Mouse (Mus musculus) heart, embryonic 13.5 days (tissue): ENCODE data around the gene Ptpre. TPM values are rescaled to one million over a fixed set of nuclear protein-coding genes. Genes with fewer than 3 reads are reported as not detected.
"Not testable (repeated sequence)": the region's sequence is repeated elsewhere in the genome, so short reads cannot be mapped to it uniquely, and the experiment has no call there.

ENCODE experiments used
- ATAC-seq: fragments of 200-750 bp; cut with Nextera tagmentation; 2 replicates; pipeline ENCODE4 v1.8.0; 2017; ENCODE audit warnings: moderate TSS enrichment; ENCODE audit not compliant: insufficient number of reproducible peaks, low FRiP score, low TSS enrichment; ENCODE audit errors: extremely low read depth
- H3K27ac ChIP-seq: fragments of 300-500 bp; sonication (generic); replicated peaks from 2 replicates; pipeline ENCODE4 v1.5.1; 2015; ENCODE audit warnings: moderate library complexity, mild to moderate bottlenecking, inconsistent platforms
- H3K27me3 ChIP-seq: fragments of 300-500 bp; sonication (generic); replicated peaks from 2 replicates; pipeline ENCODE4 v1.6.1; 2015; ENCODE audit warnings: mild to moderate bottlenecking, inconsistent platforms
- H3K36me3 ChIP-seq: fragments of 300-500 bp; sonication (generic); 2 replicates; pipeline ENCODE4 v1.6.1; 2015; ENCODE audit warnings: mild to moderate bottlenecking, inconsistent platforms
- H3K4me1 ChIP-seq: fragments of 300-500 bp; sonication (generic); 2 replicates; pipeline ENCODE4 v1.6.1; 2015; ENCODE audit warnings: inconsistent platforms
- H3K4me2 ChIP-seq: fragments of 300-500 bp; sonication (generic); 2 replicates; pipeline ENCODE4 v1.6.1; 2015; ENCODE audit warnings: inconsistent platforms, mild to moderate bottlenecking, moderate library complexity
- H3K4me3 ChIP-seq: fragments of 300-500 bp; sonication (generic); 2 replicates; pipeline ENCODE4 v1.5.1; 2015; ENCODE audit warnings: moderate library complexity, mild to moderate bottlenecking, inconsistent platforms
- H3K9ac ChIP-seq: fragments of 300-500 bp; sonication (generic); 2 replicates; pipeline ENCODE4 v1.6.1; 2015; ENCODE audit warnings: inconsistent platforms, mild to moderate bottlenecking, moderate library complexity
- H3K9me3 ChIP-seq: fragments of 300-500 bp; sonication (generic); 2 replicates; pipeline ENCODE4 v1.6.1; 2016; ENCODE audit warnings: inconsistent platforms
- WGBS: fragments of 180-500 bp; shearing (Covaris S2); methylation state at CpG from one replicate; pipeline ENCODE4 v1.1.7; 2015; ENCODE audit warnings: mixed read lengths; 5-methylcytosine and 5-hydroxymethylcytosine counted together
- polyA plus RNA-seq: library from polyadenylated mRNA; unstranded; fragments of >200 nt; fragmentation: Nextera tagmentation; extraction: Ambion mirVana; gene quantifications from 2 replicates; pipeline ENCODE4 v1.2.1, GENCODE M21; 2015

Ptpre gene
- polyA plus RNA-seq, 1 experiment from 2014 or later = 3.1 TPM

- peaks cover 100% of the 10 kb centered on the region for H3K36me3 ChIP-seq
- not testable (repeated sequence) for H3K9ac ChIP-seq, H3K27me3 ChIP-seq, H3K9me3 ChIP-seq, ATAC-seq, H3K4me3 ChIP-seq, H3K4me2 ChIP-seq
- WGBS = 54% methylated on average over 6 of the region's 6 CpGs
- H3K27ac ChIP-seq = 0 out of 2 replicates have a peak overlapping the region, but pooled peaks have one; percentile 9
- H3K4me1 ChIP-seq = peaks cover 25% of the 10 kb centered on the region
Measured at GRCm38 (mm10) chr7:135699351-135699750, 162.1 kb downstream of the Ptpre start.

- no peak for ATAC-seq
- Histone ChIP-seq H3K36me3 (peaks cover 99% of the 10 kb centered on the region), H3K4me3 (no peak overlapping the region), H3K27me3 (no peaks in the 10 kb centered on the region), H3K9ac (no peak overlapping the region), H3K4me2 (no peak overlapping the region), H3K9me3 (no peaks in the 10 kb centered on the region), H3K27ac (no peak overlapping the region), H3K4me1 (peaks cover 6% of the 10 kb centered on the region; the same call in 1 of the 2 replicates)
- WGBS = 90% methylated on average over 9 of the region's 9 CpGs
Measured at GRCm38 (mm10) chr7:135703600-135704148, 166.4 kb downstream of the Ptpre start.

DNA sequence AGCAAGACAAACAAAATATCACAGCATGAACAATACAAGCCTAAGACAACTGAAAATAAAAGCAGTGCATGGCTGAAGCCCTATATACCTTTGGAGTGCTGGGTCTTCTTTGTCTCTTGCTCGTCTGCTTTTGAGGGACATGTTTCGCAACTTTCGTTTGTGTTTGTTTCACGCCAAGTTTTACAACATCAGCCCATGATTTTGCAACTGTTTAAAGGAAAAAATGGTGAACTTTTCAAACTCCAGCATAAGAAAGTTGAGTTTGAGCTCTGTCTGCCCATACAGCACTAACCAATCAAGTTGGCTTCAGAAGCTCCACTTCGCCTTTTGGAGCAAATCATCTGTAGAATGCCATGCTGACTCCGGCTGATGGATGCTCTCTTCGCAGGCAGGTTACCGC, 167.0 kb downstream of the Ptpre start:
- Histone ChIP-seq H3K4me1 (peaks cover 6% of the 10 kb centered on the region; the same call in 1 of the 2 replicates), H3K27ac (no peak overlapping the region), H3K9me3 (no peaks in the 10 kb centered on the region), H3K36me3 (peaks cover 99% of the 10 kb centered on the region), H3K4me2 (no peak overlapping the region), H3K4me3 (no peak overlapping the region), H3K27me3 (no peaks in the 10 kb centered on the region), H3K9ac (no peak overlapping the region)
- ATAC-seq = no peak
- WGBS = 96% methylated on average over 8 of the region's 8 CpGs

DNA sequence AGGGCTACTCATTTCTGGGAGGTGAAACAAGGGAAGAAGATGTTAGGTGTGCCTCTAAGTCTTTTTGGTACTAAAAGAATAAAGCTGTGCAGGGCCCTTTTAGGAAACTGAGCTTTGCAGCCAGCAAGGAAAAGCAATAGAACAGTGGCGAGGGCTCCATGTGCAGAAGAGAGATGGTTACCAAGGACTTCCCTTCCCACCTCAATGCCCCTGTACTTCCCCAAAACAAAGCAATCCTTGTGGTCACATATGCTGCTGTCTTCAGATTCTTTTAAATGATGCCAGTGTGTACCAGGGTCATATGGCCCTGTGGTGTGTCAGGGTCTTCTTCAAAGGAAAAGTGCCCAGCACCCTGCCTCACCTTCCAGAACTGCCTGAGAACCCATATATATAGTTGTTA, 167.8 kb downstream of the Ptpre start:
- no peak overlapping the region for H3K9ac ChIP-seq
- ATAC-seq = no peak
- H3K36me3 ChIP-seq = peaks cover 98% of the 10 kb centered on the region
- no peak overlapping the region for H3K4me3 ChIP-seq
- no peak overlapping the region for H3K4me2 ChIP-seq
- WGBS = 90% methylated on average over 1 of the region's 1 CpGs
- no peaks in the 10 kb centered on the region for H3K9me3 ChIP-seq
- no peaks in the 10 kb centered on the region for H3K27me3 ChIP-seq
- 0 out of 2 replicates have a peak, but pooled peaks cover 2% of the 10 kb centered on the region for H3K4me1 ChIP-seq
- H3K27ac ChIP-seq = no peak overlapping the region

GRCm38 (mm10) chr7:135705753-135706152, 168.5 kb downstream of the Ptpre start:
- no peak for ATAC-seq
- no peak overlapping the region for H3K4me3 ChIP-seq
- no peak overlapping the region for H3K27ac ChIP-seq
- H3K27me3 ChIP-seq = no peaks in the 10 kb centered on the region
- no peak overlapping the region for H3K9ac ChIP-seq
- no peaks in the 10 kb centered on the region for H3K9me3 ChIP-seq
- H3K36me3 ChIP-seq = peaks cover 98% of the 10 kb centered on the region
- 90% methylated on average over 6 of the region's 6 CpGs for WGBS
- H3K4me1 ChIP-seq = peaks cover 3% of the 10 kb centered on the region; the same call in 1 of the 2 replicates
- H3K4me2 ChIP-seq = no peak overlapping the region

DNA sequence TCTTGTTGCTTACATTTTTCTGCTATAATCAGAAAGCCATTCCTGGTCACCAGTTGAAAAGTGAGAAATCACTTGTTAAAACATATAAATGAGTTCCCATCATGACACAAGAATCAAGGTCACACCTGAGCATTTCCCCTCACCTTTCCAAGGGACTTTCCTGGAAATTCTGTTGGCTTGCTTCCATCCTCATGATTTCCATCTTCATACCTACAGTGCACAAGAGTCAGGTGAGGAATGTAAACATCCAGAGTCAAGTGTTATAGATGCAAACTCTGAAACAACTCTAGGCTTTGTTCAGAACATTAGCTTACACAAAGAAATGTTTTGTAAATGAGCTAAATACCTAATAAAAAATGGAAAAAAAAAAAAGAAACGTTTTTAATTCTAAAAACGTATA, 173.4 kb downstream of the Ptpre start:
- WGBS = 68% methylated on average over 2 of the region's 2 CpGs
- ATAC-seq = no peak
- peaks cover 48% of the 10 kb centered on the region for H3K36me3 ChIP-seq

DNA sequence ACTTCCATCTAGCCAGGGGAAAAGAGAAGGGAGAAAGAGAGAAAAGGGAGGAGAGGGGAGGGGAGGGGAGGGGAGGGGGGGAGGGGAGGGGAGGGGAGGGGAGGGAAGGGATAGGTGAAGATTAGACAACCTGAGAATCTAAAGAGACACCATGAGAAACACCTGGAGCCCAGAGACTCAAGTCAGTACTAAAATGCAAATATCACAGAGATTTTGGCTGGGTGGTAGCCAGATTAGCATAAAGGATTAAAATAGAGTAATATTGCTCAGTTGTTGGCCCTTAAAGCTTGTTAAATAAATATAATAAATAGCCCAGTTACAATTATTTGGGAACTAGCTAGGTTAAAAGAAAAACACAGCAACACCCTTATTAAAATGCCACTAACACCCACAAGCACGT, 175.3 kb downstream of the Ptpre start:
- Histone ChIP-seq H3K4me1 (peaks cover 32% of the 10 kb centered on the region), H3K4me2 (peak overlapping the region; percentile 81), H3K27me3 (no peaks in the 10 kb centered on the region), H3K27ac (no peak overlapping the region), H3K9ac (no peak overlapping the region), H3K9me3 (no peaks in the 10 kb centered on the region), H3K36me3 (peaks cover 30% of the 10 kb centered on the region), H3K4me3 (peak overlapping the region; percentile 97)
- WGBS = 88% methylated on average over 1 of the region's 1 CpGs
- no peak for ATAC-seq

More for the DNA sequence above, 173.4 kb downstream of the Ptpre start:
- Histone ChIP-seq H3K27ac (no peak overlapping the region), H3K4me1 (peaks cover 25% of the 10 kb centered on the region), H3K9ac (no peak overlapping the region), H3K4me3 (no peak overlapping the region), H3K9me3 (no peaks in the 10 kb centered on the region), H3K4me2 (no peak overlapping the region), H3K27me3 (no peaks in the 10 kb centered on the region)

- H3K9ac ChIP-seq = peak overlapping the region; percentile 38
- no peaks in the 10 kb centered on the region for H3K27me3 ChIP-seq
- no peaks in the 10 kb centered on the region for H3K9me3 ChIP-seq
- no peak overlapping the region for H3K27ac ChIP-seq
- peak overlapping the region; percentile 81 for H3K4me2 ChIP-seq
- 79% methylated on average over 8 of the region's 8 CpGs for WGBS
- peak overlapping the region; percentile 97 for H3K4me3 ChIP-seq
- H3K4me1 ChIP-seq = peaks cover 32% of the 10 kb centered on the region
- peaks cover 23% of the 10 kb centered on the region for H3K36me3 ChIP-seq
- ATAC-seq = no peak
Measured at GRCm38 (mm10) chr7:135713326-135713725, 176.0 kb downstream of the Ptpre start.

DNA sequence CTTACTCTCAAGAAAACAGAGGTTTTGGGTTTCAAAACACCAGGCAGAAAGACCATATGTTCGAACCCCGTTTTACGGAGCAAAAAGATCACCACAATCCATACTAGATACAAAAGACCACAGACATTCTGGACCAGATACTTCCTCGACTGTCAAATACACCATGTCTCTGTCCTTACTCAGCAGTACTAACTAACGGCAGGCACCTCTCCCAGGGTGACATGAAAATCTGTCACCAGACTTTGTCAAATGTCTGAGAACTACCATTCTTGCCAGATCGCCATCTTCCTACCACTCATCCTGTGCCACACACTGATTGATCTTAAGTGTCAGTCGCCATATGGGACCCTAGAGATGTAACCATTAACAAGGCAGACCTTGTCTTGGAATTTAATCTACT, 177.9 kb downstream of the Ptpre start:
- no peak for ATAC-seq
- no peaks in the 10 kb centered on the region for H3K27me3 ChIP-seq
- peaks cover 6% of the 10 kb centered on the region for H3K36me3 ChIP-seq
- H3K4me3 ChIP-seq = peak overlapping the region; percentile 97
- peak overlapping the region; percentile 84 for H3K27ac ChIP-seq
- H3K4me2 ChIP-seq = peak overlapping the region; percentile 81
- peaks cover 32% of the 10 kb centered on the region for H3K4me1 ChIP-seq
- H3K9ac ChIP-seq = peak overlapping the region; percentile 97
- no peaks in the 10 kb centered on the region for H3K9me3 ChIP-seq
- 3% methylated on average over 7 of the region's 7 CpGs for WGBS

DNA sequence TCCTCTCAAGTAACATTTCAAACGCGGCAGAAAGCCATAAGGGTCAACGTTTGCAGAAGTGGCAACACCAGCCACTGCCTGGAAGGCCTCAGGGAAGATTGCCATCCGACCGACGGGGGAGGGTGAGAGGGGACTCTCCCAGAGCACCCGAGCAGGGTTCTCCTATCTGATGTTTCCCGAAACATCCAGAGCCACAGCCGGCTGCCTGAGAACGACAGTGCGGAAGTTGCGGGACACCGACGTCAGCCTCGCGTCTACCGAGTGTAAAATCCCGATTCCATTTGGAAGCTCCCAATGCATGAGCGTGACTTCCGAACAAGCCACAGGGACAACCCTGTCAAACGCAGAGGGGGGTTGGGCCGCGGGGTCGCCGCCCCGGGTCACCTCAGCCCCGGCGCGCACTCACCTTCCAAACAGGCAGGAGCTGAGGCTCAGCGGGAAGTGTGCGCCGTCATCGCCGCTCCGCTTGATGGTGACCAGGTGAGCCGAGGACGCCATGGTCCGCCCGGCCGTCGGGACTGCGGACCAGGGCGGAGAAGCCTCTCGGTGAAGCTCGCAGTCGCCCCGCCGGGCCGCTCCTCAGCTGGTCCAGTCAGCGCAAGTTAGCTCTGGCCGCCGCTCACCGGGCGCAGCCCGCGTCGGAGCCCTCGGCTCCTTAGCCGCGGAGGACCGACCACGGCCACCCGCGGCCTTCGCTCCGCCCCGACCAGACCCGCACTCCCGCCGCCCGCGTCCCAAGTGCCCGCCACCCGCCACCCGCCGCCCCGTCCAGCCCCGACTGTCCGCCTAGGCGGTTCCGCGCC, 178.6 kb downstream of the Ptpre start, which contains the start of gene Mki67:
Gene Mki67 (minus strand): TSS at position 720 of the 803 bp plus-strand sequence.
- no peaks in the 10 kb centered on the region for H3K9me3 ChIP-seq
- peak within 1 kb of the TSS; percentile 97 for H3K4me3 ChIP-seq
- peak within 1 kb of the TSS; percentile 81 for H3K4me2 ChIP-seq
- ATAC-seq = no peak; the same call in none of the 2 replicates
- under 1% methylated on average over 75 of the region's 82 CpGs for WGBS
- H3K9ac ChIP-seq = peak within 1 kb of the TSS; percentile 97
- no peaks in the 10 kb centered on the region for H3K27me3 ChIP-seq
- H3K27ac ChIP-seq = peak within 1 kb of the TSS; percentile 84
- H3K36me3 ChIP-seq = no peaks in the 10 kb centered on the region; the same call in 1 of the 2 replicates
- peaks cover 29% of the 10 kb centered on the region for H3K4me1 ChIP-seq

DNA sequence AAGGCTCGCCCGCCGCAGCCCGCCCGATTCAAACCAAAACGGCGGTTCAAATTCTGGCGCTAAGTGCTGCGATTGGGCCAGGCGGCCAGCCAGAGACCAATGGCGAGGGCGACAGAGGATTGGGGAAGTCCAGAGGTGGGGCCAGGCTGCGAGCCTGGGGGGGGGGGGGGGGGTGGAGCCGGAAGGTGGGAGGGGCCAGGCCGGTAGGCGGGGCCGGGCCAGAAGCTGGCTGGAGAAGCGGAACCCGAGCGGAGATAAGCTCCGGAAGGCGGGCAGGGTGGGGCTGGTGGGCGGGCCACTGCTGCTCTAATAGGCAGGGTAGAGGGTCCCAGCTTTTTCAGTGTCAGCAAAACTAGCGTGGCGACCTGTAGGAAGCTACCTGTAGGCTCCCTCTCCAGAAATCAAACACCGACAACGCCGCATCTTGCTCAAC, 179.2 kb downstream of the Ptpre start:
- Histone ChIP-seq H3K9ac (peak overlapping the region; percentile 97), H3K4me2 (peak overlapping the region; percentile 81), H3K4me3 (peak overlapping the region; percentile 97), H3K27ac (peak overlapping the region; percentile 53), H3K4me1 (peaks cover 31% of the 10 kb centered on the region), H3K36me3 (no peaks in the 10 kb centered on the region; the same call in 1 of the 2 replicates), H3K27me3 (no peaks in the 10 kb centered on the region), H3K9me3 (no peaks in the 10 kb centered on the region)
- ATAC-seq = peak; percentile 94
- WGBS = 0% methylated on average over 25 of the region's 28 CpGs
